Mouse (Mus musculus): ENCODE measurements at regions not wholly inside any gene's neighbourhood (a gene's known extent, or its start where the extent isn't known, plus 50 kb on each side); places are given as distances from the start of the nearest gene placed in this dataset.

- no peaks in the 10 kb centered on the region for H3K27me3 ChIP-seq (ENCODE audit: insufficient read depth, low read length)
- ATAC-seq (ENCODE audit: low FRiP score) (no peak), DNase-seq (ENCODE audit: low spot score) (no peak)
- H3K36me3 ChIP-seq (ENCODE audit: insufficient read depth, low read length): no peaks in the 10 kb centered on the region
- no peak overlapping the region for H3K4me2 ChIP-seq (ENCODE audit: low read depth, low read length, poor library complexity, severe bottlenecking)
- no peak overlapping the region for H3K4me3 ChIP-seq (ENCODE audit: low read depth, low read length)
- no peak overlapping the region for H3K27ac ChIP-seq (ENCODE audit: low read depth, low read length)
- 59% methylated on average over 8 of the region's 8 CpGs for WGBS
- H3K4me1 ChIP-seq (ENCODE audit: insufficient read depth, low read length): no peaks in the 10 kb centered on the region
- TF ChIP-seq CTCF (IDR thresholded peaks at IDR 0.05): no peak
- H3K9me3 ChIP-seq (ENCODE audit: low read length): no peaks in the 10 kb centered on the region
- no peak overlapping the region for H3K9ac ChIP-seq (replicated peaks; ENCODE audit: low read length, poor library complexity, severe bottlenecking)
Observed at GRCm38 (mm10) chrX:11671805-11672204, 344.2 kb downstream of the H2al1j start.

- no peak overlapping the region for H3K4me2 ChIP-seq (ENCODE audit: low read depth, low read length, poor library complexity, severe bottlenecking)
- DNase-seq (ENCODE audit: low spot score): no peak
- 84% methylated on average over 2 of the region's 2 CpGs for WGBS
Observed at GRCm38 (mm10) chrX:11678086-11678485, 350.5 kb downstream of the H2al1j start.

GRCm38 (mm10) chrX:11681274-11681673 is 353.7 kb downstream of the H2al1j start:
- no peak overlapping the region for H3K4me2 ChIP-seq (ENCODE audit: low read depth, low read length, poor library complexity, severe bottlenecking)
- DNase-seq (ENCODE audit: low spot score) (no peak), ATAC-seq (ENCODE audit: low FRiP score) (no peak)
- H3K9ac ChIP-seq (replicated peaks; ENCODE audit: low read length, poor library complexity, severe bottlenecking): no peak overlapping the region
- H3K4me3 ChIP-seq (ENCODE audit: low read depth, low read length): no peak overlapping the region
- no peaks in the 10 kb centered on the region for H3K9me3 ChIP-seq (ENCODE audit: low read length)
- no peaks in the 10 kb centered on the region for H3K4me1 ChIP-seq (ENCODE audit: insufficient read depth, low read length)
- no peaks in the 10 kb centered on the region for H3K36me3 ChIP-seq (ENCODE audit: insufficient read depth, low read length)
- no peak for TF ChIP-seq CTCF (IDR thresholded peaks at IDR 0.05)
- no peak overlapping the region for H3K27ac ChIP-seq (ENCODE audit: low read depth, low read length)
- WGBS: 86% methylated on average over 2 of the region's 2 CpGs
- 0 out of 2 replicates have a peak, but pooled peaks cover 3% of the 10 kb centered on the region for H3K27me3 ChIP-seq (ENCODE audit: insufficient read depth, low read length)

More at GRCm38 (mm10) chrX:11678086-11678485, 350.5 kb downstream of the H2al1j start:
- Histone ChIP-seq H3K27me3 (ENCODE audit: insufficient read depth, low read length) (0 out of 2 replicates have a peak, but pooled peaks cover 3% of the 10 kb centered on the region), H3K9ac (replicated peaks; ENCODE audit: low read length, poor library complexity, severe bottlenecking) (no peak overlapping the region), H3K36me3 (ENCODE audit: insufficient read depth, low read length) (no peaks in the 10 kb centered on the region), H3K9me3 (ENCODE audit: low read length) (no peaks in the 10 kb centered on the region), H3K4me3 (ENCODE audit: low read depth, low read length) (no peak overlapping the region), H3K4me1 (ENCODE audit: insufficient read depth, low read length) (no peaks in the 10 kb centered on the region), H3K27ac (ENCODE audit: low read depth, low read length) (no peak overlapping the region)
- no peak for TF ChIP-seq CTCF (IDR thresholded peaks at IDR 0.05)
- ATAC-seq (ENCODE audit: low FRiP score): no peak

- DNase-seq (ENCODE audit: low spot score): no peak
- WGBS: 52% methylated on average over 18 of the region's 18 CpGs
- ATAC-seq (ENCODE audit: low FRiP score): no peak
Observed at GRCm38 (mm10) chrX:11689989-11690405, 362.4 kb downstream of the H2al1j start.

GRCm38 (mm10) chrX:11690446-11690845 is 362.8 kb downstream of the H2al1j start:
- Histone ChIP-seq H3K27ac (ENCODE audit: low read depth, low read length) (no peak overlapping the region), H3K9me3 (ENCODE audit: low read length) (no peaks in the 10 kb centered on the region), H3K4me1 (ENCODE audit: insufficient read depth, low read length) (no peaks in the 10 kb centered on the region; the same call in 1 of the 2 replicates), H3K27me3 (ENCODE audit: insufficient read depth, low read length) (no peaks in the 10 kb centered on the region), H3K4me3 (ENCODE audit: low read depth, low read length) (no peak overlapping the region), H3K36me3 (ENCODE audit: insufficient read depth, low read length) (no peaks in the 10 kb centered on the region), H3K4me2 (ENCODE audit: low read depth, low read length, poor library complexity, severe bottlenecking) (no peak overlapping the region), H3K9ac (replicated peaks; ENCODE audit: low read length, poor library complexity, severe bottlenecking) (no peak overlapping the region)
- DNase-seq (ENCODE audit: low spot score): no peak
- WGBS: 49% methylated on average over 5 of the region's 5 CpGs
- no peak for TF ChIP-seq CTCF (IDR thresholded peaks at IDR 0.05)
- no peak for ATAC-seq (ENCODE audit: low FRiP score)

More at GRCm38 (mm10) chrX:11689989-11690405, 362.4 kb downstream of the H2al1j start:
- Histone ChIP-seq H3K27ac (ENCODE audit: low read depth, low read length) (no peak overlapping the region), H3K36me3 (ENCODE audit: insufficient read depth, low read length) (no peaks in the 10 kb centered on the region), H3K9me3 (ENCODE audit: low read length) (no peaks in the 10 kb centered on the region), H3K9ac (replicated peaks; ENCODE audit: low read length, poor library complexity, severe bottlenecking) (no peak overlapping the region), H3K4me3 (ENCODE audit: low read depth, low read length) (no peak overlapping the region), H3K27me3 (ENCODE audit: insufficient read depth, low read length) (no peaks in the 10 kb centered on the region), H3K4me2 (ENCODE audit: low read depth, low read length, poor library complexity, severe bottlenecking) (no peak overlapping the region), H3K4me1 (ENCODE audit: insufficient read depth, low read length) (no peaks in the 10 kb centered on the region; the same call in 1 of the 2 replicates)
- TF ChIP-seq CTCF (IDR thresholded peaks at IDR 0.05): no peak

- Histone ChIP-seq H3K36me3 (ENCODE audit: insufficient read depth, low read length) (no peaks in the 10 kb centered on the region), H3K9ac (replicated peaks; ENCODE audit: low read length, poor library complexity, severe bottlenecking) (no peak overlapping the region), H3K27me3 (ENCODE audit: insufficient read depth, low read length) (no peaks in the 10 kb centered on the region), H3K9me3 (ENCODE audit: low read length) (no peaks in the 10 kb centered on the region), H3K4me1 (ENCODE audit: insufficient read depth, low read length) (no peaks in the 10 kb centered on the region; the same call in 1 of the 2 replicates), H3K27ac (ENCODE audit: low read depth, low read length) (no peak overlapping the region), H3K4me3 (ENCODE audit: low read depth, low read length) (no peak overlapping the region), H3K4me2 (ENCODE audit: low read depth, low read length, poor library complexity, severe bottlenecking) (no peak overlapping the region)
- 60% methylated on average over 4 of the region's 4 CpGs for WGBS
- ATAC-seq (ENCODE audit: low FRiP score) (no peak), DNase-seq (ENCODE audit: low spot score) (no peak)
- no peak for TF ChIP-seq CTCF (IDR thresholded peaks at IDR 0.05)
Observed at GRCm38 (mm10) chrX:11691019-11691418, 363.4 kb downstream of the H2al1j start.

All from midbrain, postnatal 0 days (tissue).